Mouse (Mus musculus): ENCODE measurements around the gene Tstd2. TPM values are rescaled to one million over a fixed set of nuclear protein-coding genes. Genes with fewer than 3 reads are reported as not detected.

The Tstd2 gene
- total RNA-seq, 2 experiments from 2014 or later = 17.8 to 18.6 TPM

DNA sequence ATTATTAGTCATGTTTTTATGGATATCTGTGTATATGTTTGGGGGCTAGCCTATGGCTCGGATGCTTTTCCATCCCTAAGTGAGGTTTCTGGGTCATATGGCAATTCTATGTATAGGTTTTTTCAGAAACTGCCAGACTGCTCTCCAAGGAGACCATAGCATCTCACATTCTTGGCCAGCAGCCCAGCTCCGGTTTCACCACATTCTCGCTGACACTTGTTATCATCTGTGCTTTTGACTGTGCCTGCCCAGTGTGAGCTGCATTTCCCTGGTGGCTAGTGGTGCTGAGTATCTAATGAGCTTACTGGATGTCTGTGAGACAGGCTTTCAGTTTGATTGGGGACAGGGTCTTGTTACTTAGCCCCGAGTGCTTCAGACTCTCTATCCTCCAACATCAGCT, 64.8 kb downstream of the Tstd2 start:
- no peak for DNase-seq (ENCODE audit: extremely low spot score in 1 of 2, low spot score in 2 of 2)
- Histone ChIP-seq H3K27ac (peak overlapping the region; percentile 40; the same call in 1 of the 2 replicates), H3K4me3 (no peak overlapping the region)
- intact Hi-C loops (cut with DNase I) = no loop called here
- no peak for TF ChIP-seq CTCF (IDR thresholded peaks at IDR 0.05)

DNA sequence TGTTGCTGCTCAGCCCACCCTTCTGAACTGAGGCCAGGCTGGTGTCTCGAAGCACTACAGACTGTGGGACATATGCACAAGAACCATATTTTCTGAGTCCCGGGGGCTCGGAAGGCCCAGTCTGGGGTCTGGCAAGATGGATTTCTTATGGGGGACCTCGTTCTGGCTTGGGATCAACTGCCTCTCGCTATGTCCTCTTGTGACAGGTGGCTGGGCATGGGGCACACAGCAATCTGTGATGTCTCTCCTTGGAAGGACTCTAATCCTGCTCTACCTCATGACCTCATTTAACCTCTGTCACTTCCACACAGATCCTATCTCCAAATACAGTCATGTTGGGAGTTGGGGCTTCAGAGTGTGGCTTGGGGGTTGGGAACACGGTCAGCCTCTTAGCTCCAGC, 65.9 kb downstream of the Tstd2 start:
- H3K27ac ChIP-seq = no peak overlapping the region
- intact Hi-C loops (cut with DNase I) = no loop called here
- DNase-seq (ENCODE audit: extremely low spot score in 1 of 2, low spot score in 2 of 2) = no peak
- H3K4me3 ChIP-seq = no peak overlapping the region
- TF ChIP-seq CTCF (IDR thresholded peaks at IDR 0.05) = no peak

DNA sequence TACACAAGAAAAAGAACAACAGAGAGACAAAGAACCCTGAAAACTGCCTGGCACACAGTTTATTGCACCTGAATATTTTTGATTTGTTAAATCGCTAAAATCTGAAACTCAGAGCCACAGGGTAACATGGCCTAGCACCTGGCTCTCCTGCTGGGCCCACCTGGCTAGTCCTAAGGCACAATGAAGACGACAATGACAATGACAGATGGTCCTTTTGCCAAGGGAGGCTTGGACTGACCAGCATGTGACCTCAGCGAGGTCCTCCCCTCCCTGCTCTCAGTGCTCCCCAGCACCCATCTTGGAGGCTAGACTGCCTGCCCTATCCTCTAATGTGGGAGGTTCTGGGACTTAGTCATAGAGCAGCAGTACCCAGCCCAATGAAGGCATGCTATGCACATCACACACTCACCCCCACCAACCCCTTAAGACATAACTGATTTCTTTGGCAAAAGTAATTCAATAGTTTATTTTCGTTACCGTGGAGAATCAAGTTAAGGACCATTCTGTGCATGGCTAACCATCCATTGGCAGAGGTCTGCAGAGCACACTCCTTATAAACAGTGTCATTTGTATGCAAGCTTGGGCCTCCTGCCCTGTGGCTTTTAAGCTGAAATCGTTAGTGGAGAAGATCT, 68.5 kb downstream of the Tstd2 start:
- H3K27ac ChIP-seq = no peak overlapping the region
- intact Hi-C loops (cut with DNase I) = loop anchor here (2.0 kb wide), 1 partner anchor 17 kb away; no protein-coding TSS in a partner anchor
- no peak for DNase-seq (ENCODE audit: extremely low spot score in 1 of 2, low spot score in 2 of 2)
- TF ChIP-seq CTCF (IDR thresholded peaks at IDR 0.05) = no peak
- no peak overlapping the region for H3K4me3 ChIP-seq

DNA sequence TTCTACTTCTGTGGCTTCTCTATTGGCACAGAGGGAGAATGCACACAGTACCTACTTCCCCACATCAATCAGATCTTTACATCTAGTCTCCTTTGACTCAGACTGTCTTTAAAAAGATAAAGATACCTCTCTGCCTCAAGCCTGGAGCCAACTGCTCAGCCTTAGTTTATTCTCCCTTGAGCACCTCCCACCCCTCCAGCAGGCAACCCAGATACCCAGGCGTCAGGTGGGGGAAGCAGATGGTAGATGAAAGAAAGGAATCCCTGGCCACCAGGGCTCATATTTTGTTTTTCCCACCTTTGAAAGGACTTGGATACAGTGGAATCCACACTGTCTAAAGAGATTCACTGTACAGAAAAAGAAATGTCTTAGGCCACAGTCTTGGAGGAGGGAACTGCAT, 69.9 kb downstream of the Tstd2 start:
- intact Hi-C loops (cut with DNase I) = loop anchor here (2.0 kb wide), 1 partner anchor 18 kb away; no protein-coding TSS in a partner anchor
- TF ChIP-seq CTCF (IDR thresholded peaks at IDR 0.05) = no peak
- no peak overlapping the region for H3K4me3 ChIP-seq
- no peak for DNase-seq (ENCODE audit: extremely low spot score in 1 of 2, low spot score in 2 of 2)
- peak overlapping the region; percentile 75 for H3K27ac ChIP-seq

DNA sequence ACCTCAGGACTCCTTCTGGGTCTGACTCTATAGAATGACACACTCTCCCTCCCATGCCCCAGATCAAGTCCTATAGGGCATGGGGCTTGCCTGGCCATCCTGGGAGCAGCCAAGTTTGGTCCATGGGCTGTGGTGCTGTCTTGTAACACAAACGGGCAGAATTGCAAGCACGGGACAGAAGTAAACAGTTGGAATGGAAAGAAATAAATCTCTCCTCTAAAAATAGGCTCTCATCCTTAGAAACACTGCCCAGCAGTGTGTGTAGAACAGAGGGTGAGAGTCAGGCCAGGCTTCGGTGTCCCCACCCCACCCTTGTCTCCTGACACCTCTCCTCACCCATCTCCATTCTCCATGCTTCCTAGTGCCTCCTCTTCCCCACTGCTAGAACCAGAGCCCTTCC, 70.4 kb downstream of the Tstd2 start:
- TF ChIP-seq CTCF (IDR thresholded peaks at IDR 0.05) = no peak
- DNase-seq (ENCODE audit: extremely low spot score in 1 of 2, low spot score in 2 of 2) = no peak
- Histone ChIP-seq H3K4me3 (no peak overlapping the region), H3K27ac (peak overlapping the region; percentile 75)
- intact Hi-C loops (cut with DNase I) = loop anchor here (2.0 kb wide), 1 partner anchor 19 kb away; no protein-coding TSS in a partner anchor

DNA sequence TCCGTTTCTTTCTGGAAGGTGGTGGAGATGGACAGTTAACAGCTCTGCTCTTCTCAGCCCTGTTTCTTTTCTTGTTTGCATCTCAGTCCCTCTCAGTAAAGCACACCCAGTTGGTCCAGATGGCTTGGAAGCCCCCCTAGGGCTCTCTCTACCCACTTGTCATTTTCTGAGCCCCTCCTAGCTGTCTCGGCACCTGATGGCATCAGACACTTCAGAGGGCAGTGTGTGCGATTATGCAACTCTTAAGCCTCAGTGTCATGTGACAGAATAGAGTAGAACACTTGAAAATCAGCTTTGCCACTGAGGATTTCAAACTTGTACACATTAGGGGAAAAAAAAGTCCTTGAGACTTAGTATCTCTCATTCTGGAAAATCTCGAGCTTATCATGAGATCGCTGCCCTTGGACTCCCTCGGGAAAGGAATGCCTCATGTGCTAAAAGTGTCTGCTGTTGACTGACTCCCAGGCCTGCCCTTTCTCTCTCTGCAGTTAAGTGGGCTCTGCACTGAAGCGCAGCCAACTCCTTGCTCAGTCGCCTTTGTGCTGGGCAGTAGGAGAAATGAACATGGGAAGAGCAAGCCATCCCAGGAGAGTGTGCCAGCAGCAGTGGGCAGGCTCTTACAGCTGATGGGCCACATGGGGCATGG, 72.7 kb downstream of the Tstd2 start:
- no peak for TF ChIP-seq CTCF (IDR thresholded peaks at IDR 0.05)
- no peak for DNase-seq (ENCODE audit: extremely low spot score in 1 of 2, low spot score in 2 of 2)
- Histone ChIP-seq H3K27ac (peak overlapping the region; percentile 81), H3K4me3 (no peak overlapping the region)
- intact Hi-C loops (cut with DNase I) = no loop called here

DNA sequence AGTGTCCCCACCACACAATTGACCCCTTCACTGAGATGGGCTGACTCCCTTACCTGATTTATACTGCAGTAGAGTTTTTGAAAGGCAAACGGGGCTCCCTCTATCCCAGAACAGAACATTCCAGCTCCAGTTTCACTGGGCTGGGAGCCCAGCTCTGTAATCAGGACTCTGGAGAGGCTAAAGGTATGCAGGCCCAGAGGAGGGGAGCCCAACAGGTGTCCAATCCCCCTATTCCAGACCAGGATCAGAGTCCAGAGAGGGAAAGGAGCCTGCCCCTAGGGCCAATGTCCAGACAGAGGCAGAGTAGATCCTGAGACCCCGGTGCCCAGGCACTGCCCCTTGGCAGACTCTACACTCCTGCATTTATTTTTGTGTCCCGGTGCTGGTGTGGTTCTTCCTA, 73.5 kb downstream of the Tstd2 start:
- no peak for TF ChIP-seq CTCF (IDR thresholded peaks at IDR 0.05)
- intact Hi-C loops (cut with DNase I) = no loop called here
- Histone ChIP-seq H3K27ac (peak overlapping the region; percentile 81), H3K4me3 (no peak overlapping the region)
- no peak for DNase-seq (ENCODE audit: extremely low spot score in 1 of 2, low spot score in 2 of 2)

Other genes starting within 250 kb of the Tstd2 start
- gene Ccdc180, start 248.4 kb downstream of the Tstd2 start, total RNA-seq (2021) = under 1 TPM in 1 of 2 experiments, not detected in 1; 0.09 TPM
- gene Tdrd7, start 173.4 kb downstream of the Tstd2 start, total RNA-seq (2021) = 10 to 100 TPM; 26.5 to 31.5 TPM
- gene Tmod1, start 99.8 kb downstream of the Tstd2 start, total RNA-seq (2021) = 10 to 100 TPM; 45.5 to 49.1 TPM
- 10 to 100 TPM; 47.4 to 49.5 TPM for gene Ncbp1, start 81 bp downstream of the Tstd2 start, total RNA-seq (2021)
- gene Xpa, start 57.6 kb upstream of the Tstd2 start, total RNA-seq (2021) = 10 to 100 TPM; 11.9 to 13.5 TPM
- gene Foxe1, start 204.9 kb upstream of the Tstd2 start, total RNA-seq (2021) = not detected